Mouse (Mus musculus) forebrain, embryonic 13.5 days (tissue): Measurements from ENCODE around the gene Abcg5. TPM values are rescaled to one million over a fixed set of nuclear protein-coding genes. Genes with fewer than 3 reads are reported as not detected.

Experiments
- ATAC-seq: fragments of 200-750 bp; cut with Nextera tagmentation; 2 replicates; pipeline ENCODE4 v1.8.0; 2017
- H3K27ac ChIP-seq: fragments of 300-500 bp; sonication (generic); 2 replicates; pipeline ENCODE4 v1.5.1; 2015; ENCODE audit warnings: inconsistent platforms, mild to moderate bottlenecking, moderate library complexity
- H3K27me3 ChIP-seq: fragments of 300-500 bp; sonication (generic); 2 replicates; pipeline ENCODE4 v1.6.1; 2015; ENCODE audit warnings: mild to moderate bottlenecking, inconsistent platforms
- H3K36me3 ChIP-seq: fragments of 300-500 bp; sonication (generic); 2 replicates; pipeline ENCODE4 v1.6.1; 2015; ENCODE audit warnings: mild to moderate bottlenecking, inconsistent platforms; ENCODE audit not compliant: poor library complexity, severe bottlenecking
- H3K4me1 ChIP-seq: fragments of 300-500 bp; sonication (generic); 2 replicates; pipeline ENCODE4 v1.6.1; 2015; ENCODE audit warnings: inconsistent platforms
- H3K4me2 ChIP-seq: fragments of 300-500 bp; sonication (generic); 2 replicates; pipeline ENCODE4 v1.6.1; 2015; ENCODE audit warnings: inconsistent platforms, mild to moderate bottlenecking, moderate library complexity
- H3K4me3 ChIP-seq: fragments of 300-500 bp; sonication (generic); 2 replicates; pipeline ENCODE4 v1.5.1; 2015; ENCODE audit warnings: mild to moderate bottlenecking, inconsistent platforms
- H3K9ac ChIP-seq: fragments of 300-500 bp; sonication (generic); 2 replicates; pipeline ENCODE4 v1.6.1; 2015; ENCODE audit warnings: mild to moderate bottlenecking, inconsistent platforms
- H3K9me3 ChIP-seq: fragments of 300-500 bp; sonication (generic); replicated peaks from 2 replicates; pipeline ENCODE4 v1.6.1; 2016; ENCODE audit warnings: inconsistent platforms
- WGBS: fragments of 180-500 bp; shearing (Covaris S2); methylation state at CpG from one replicate; pipeline ENCODE4 v1.1.7; 2015; 5-methylcytosine and 5-hydroxymethylcytosine counted together
- polyA plus RNA-seq: library from polyadenylated mRNA; unstranded; fragments of >200 nt; fragmentation: Nextera tagmentation; extraction: Ambion mirVana; gene quantifications from 2 replicates; pipeline ENCODE4 v1.2.1, GENCODE M21; 2015

The Abcg5 gene
- polyA plus RNA-seq, 1 experiment from 2014 or later, result 4.1 TPM

DNA sequence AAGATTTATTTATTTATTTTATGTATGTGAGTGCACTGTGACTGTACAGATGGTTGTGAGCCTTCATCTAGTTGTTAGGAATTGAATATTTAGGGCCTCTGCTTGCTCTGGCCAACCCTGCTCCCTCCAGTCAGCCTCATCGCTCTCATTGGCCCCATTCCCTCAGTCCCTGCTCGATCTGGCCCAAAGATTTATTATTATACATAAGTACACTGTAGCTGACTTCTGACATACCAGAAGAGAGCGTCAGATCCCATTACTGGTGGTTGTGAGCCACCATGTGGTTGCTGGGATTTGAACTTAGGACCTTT, 25.4 kb downstream of the Abcg5 start:
- Histone ChIP-seq H3K27me3 (no peaks in the 10 kb centered on the region), H3K4me2 (no peak overlapping the region), H3K27ac (no peak overlapping the region), H3K4me1 (0 out of 2 replicates have a peak, but pooled peaks cover 6% of the 10 kb centered on the region), H3K36me3 (no peaks in the 10 kb centered on the region), H3K9me3 (no peaks in the 10 kb centered on the region), H3K4me3 (no peak overlapping the region), H3K9ac (no peak overlapping the region)
- no peak for ATAC-seq
- WGBS, result 95% methylated on average over 3 of the region's 3 CpGs

DNA sequence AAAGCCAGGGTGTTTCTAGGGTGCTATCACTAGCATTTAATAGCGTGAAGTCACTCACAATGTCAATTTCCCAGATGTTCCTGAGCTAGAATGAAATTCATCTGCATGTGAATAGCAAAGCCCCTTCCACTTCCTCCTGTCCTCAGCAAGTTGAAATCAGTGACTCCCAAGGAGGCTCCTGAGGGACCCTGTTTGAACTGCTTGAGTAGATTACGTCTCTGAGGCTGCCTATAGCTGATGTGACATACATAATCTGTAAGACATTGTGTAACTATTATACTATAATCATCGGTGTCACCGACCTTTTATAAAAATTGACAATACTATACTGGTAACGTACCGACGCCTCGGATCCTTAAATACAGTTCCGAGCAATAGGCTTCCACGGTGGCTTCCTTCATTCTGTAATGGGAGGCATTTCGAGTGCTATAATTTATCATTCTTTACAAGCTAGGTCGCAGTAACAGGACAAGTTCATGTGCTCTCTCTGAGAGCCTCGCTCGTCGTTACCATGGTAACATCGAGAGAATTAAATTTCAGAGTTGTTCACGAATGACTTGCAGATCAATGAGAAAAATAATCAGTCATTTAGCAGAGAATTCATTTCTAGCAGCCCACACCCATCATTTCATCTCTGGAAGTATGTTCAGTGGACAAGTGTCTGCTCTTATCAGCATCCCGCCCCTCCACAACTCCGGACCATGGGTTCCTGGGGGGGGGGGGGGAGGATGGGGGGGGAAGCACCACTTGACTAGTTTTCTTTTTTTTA, 26.0 kb downstream of the Abcg5 start:
- Histone ChIP-seq H3K27me3 (no peaks in the 10 kb centered on the region), H3K4me1 (0 out of 2 replicates have a peak, but pooled peaks cover 6% of the 10 kb centered on the region), H3K27ac (peak overlapping the region; percentile 10; the same call in 1 of the 2 replicates), H3K36me3 (0 out of 2 replicates have a peak, but pooled peaks cover 4% of the 10 kb centered on the region), H3K9ac (no peak overlapping the region), H3K4me2 (no peak overlapping the region), H3K9me3 (no peaks in the 10 kb centered on the region), H3K4me3 (no peak overlapping the region)
- WGBS, result 71% methylated on average over 18 of the region's 19 CpGs
- ATAC-seq, result peak; percentile 57; the same call in 1 of the 2 replicates

DNA sequence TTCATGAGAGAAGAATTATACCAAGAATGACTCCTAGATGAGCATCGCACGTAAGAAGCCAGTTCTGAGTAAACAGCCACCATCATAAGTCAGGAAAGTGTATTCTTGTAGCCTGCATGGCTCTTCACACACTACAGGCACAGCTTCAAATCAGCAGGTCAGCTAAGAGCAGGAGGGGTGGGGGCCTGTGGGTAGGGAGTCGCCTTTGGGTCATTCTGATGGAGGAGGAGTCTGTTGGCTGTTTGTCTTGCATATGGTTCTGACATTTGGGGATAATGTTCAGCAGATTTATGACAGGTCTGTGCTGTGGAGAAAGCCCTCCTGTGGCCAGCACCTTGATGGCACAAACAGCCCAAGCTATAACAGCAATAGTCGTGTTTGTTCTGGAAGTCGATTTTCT, 26.6 kb downstream of the Abcg5 start:
- Histone ChIP-seq H3K4me3 (no peak overlapping the region), H3K4me2 (no peak overlapping the region), H3K9me3 (no peaks in the 10 kb centered on the region), H3K4me1 (0 out of 2 replicates have a peak, but pooled peaks cover 6% of the 10 kb centered on the region), H3K27me3 (no peaks in the 10 kb centered on the region), H3K36me3 (peaks cover 9% of the 10 kb centered on the region; the same call in 1 of the 2 replicates), H3K27ac (0 out of 2 replicates have a peak overlapping the region, but pooled peaks have one; percentile 10), H3K9ac (no peak overlapping the region; the same call in 1 of the 2 replicates)
- ATAC-seq, result no peak
- 73% methylated on average over 5 of the region's 5 CpGs for WGBS

DNA sequence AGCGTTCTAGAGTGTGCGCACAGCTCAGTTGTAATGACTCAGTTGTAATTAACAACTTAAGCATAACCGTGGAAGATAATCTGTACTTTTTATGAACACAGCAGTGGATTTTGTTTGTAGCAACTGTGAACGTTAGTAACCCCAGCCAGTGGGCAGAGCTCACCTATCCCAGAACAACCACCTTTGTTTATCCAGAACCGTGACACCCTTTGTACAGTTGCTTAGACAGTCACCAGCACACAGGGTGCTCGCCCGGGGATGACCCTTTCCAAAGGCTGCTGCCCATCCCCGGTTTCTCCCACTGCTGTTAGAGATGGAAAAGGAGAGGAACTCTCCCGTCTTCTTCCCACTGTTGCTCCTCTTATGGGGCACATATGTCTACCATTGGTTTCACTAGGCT, 29.3 kb downstream of the Abcg5 start:
- H3K27me3 ChIP-seq, result no peaks in the 10 kb centered on the region
- ATAC-seq, result no peak
- H3K9ac ChIP-seq, result no peak overlapping the region
- no peak overlapping the region for H3K27ac ChIP-seq
- H3K4me1 ChIP-seq, result 0 out of 2 replicates have a peak, but pooled peaks cover 6% of the 10 kb centered on the region
- H3K36me3 ChIP-seq, result peaks cover 9% of the 10 kb centered on the region; the same call in 1 of the 2 replicates
- 95% methylated on average over 9 of the region's 9 CpGs for whole genome bisulfite sequencing
- no peaks in the 10 kb centered on the region for H3K9me3 ChIP-seq
- H3K4me2 ChIP-seq, result no peak overlapping the region
- no peak overlapping the region for H3K4me3 ChIP-seq

DNA sequence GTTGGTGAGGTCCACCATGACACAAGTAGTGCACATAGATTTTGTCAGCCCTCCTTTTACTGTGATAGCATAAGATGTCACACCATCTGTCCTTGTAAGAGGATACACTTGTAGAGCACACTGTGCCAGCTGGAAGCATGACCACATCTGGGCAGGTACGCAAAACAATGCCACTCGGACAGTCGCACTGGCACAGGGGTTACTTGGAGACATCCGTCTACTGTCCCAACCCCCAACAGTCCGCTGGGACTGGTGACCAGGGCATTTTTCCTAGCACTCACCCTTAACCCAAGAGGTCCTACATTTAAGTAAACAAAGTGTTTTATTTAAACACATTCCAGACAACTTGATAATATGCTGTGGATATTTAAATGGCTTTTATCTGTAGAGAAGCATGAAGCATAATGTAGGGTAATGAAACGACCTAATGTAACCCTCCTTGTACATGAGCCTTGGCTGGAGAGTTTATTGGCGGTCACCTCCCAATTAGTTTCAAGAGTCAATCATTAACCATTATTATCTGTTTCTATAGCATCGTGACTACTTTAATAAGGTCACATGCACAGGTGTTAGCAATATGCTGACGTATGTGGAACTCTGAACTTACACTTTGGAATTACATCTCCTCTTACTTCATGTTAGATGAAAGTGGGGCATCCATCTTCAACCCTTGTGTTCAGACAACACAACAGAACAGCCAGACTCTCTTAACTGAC, 32.4 kb downstream of the Abcg5 start:
- H3K4me2 ChIP-seq, result no peak overlapping the region
- no peak overlapping the region for H3K4me3 ChIP-seq
- H3K27me3 ChIP-seq, result no peaks in the 10 kb centered on the region
- no peaks in the 10 kb centered on the region for H3K9me3 ChIP-seq
- no peak overlapping the region for H3K9ac ChIP-seq
- no peak for ATAC-seq
- H3K27ac ChIP-seq, result no peak overlapping the region
- peaks cover 9% of the 10 kb centered on the region; the same call in 1 of the 2 replicates for H3K36me3 ChIP-seq
- H3K4me1 ChIP-seq, result peaks cover 11% of the 10 kb centered on the region
- WGBS, result 91% methylated on average over 9 of the region's 9 CpGs

DNA sequence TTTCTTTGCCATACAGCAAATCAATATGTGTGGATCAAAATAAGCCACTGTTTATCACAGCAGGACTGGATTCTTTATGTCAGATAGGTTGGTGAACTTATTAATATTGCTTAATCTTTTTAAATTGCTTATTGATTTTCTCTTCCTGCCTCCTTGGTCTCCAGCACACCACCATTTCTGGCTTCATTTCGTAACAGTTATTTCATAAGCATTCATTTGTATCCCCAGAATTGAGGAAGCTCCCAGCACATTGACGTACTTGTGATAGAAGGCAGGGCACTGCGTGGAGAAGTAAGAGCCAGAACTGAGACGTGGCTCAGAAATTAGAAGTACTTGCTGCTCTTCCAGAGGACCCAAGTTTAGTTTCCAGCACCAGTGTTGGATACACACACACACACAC, 35.2 kb downstream of the Abcg5 start:
- Histone ChIP-seq H3K9me3 (no peaks in the 10 kb centered on the region), H3K27ac (no peak overlapping the region), H3K36me3 (peaks cover 9% of the 10 kb centered on the region; the same call in 1 of the 2 replicates), H3K4me1 (peaks cover 20% of the 10 kb centered on the region), H3K4me3 (no peak overlapping the region), H3K9ac (no peak overlapping the region), H3K27me3 (no peaks in the 10 kb centered on the region), H3K4me2 (no peak overlapping the region)
- no peak for ATAC-seq
- 90% methylated on average over 4 of the region's 4 CpGs for WGBS

DNA sequence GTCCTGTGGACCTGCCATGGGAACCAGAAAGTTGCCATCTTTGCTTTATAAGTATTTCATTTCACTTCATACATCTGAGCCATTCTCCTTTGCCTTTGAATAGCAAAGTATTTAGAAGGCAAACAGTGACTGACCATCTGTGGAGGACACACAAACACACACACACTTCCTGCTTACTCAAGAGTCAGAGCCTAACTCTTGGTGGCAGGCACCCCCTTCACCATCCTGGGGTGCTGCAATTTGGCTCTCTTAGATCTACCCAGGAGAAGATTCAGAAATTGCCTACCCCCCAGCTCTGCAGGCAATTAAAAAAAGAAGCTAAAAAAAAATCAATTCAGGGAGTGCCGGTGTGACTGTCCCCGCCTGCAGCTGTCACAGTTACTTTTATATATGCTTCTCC, 36.3 kb downstream of the Abcg5 start:
- 53% methylated on average over 2 of the region's 2 CpGs for WGBS

DNA sequence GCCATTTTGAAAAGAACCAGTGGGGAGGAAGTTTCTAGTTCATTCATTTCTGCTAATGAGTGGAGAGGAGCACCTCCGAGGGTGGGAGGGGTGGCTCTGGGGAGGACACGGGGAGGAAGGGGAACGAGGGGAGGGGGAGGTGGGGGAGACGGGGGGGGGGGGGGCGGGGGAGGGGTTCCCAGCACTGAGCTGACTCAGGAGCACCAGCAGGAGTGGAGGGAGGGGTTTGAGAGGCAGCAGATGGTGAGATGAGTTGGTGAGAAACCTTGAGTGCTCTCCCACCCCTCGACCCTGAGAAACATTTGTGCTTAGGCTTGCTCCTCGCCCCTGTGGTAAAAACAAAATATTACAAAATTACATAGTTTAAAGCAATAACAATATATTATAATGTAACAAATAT, 36.9 kb downstream of the Abcg5 start:
- Histone ChIP-seq H3K4me2 (no peak overlapping the region), H3K9me3 (no peaks in the 10 kb centered on the region), H3K27me3 (no peaks in the 10 kb centered on the region), H3K27ac (no peak overlapping the region), H3K4me1 (peaks cover 20% of the 10 kb centered on the region), H3K36me3 (no peaks in the 10 kb centered on the region), H3K9ac (no peak overlapping the region), H3K4me3 (no peak overlapping the region)
- ATAC-seq, result no peak
- 25% methylated on average over 3 of the region's 7 CpGs for WGBS

More for the DNA sequence above, 36.3 kb downstream of the Abcg5 start:
- Histone ChIP-seq H3K9me3 (no peaks in the 10 kb centered on the region), H3K4me3 (no peak overlapping the region), H3K36me3 (peaks cover 2% of the 10 kb centered on the region; the same call in 1 of the 2 replicates), H3K4me1 (peaks cover 20% of the 10 kb centered on the region), H3K27ac (no peak overlapping the region), H3K9ac (no peak overlapping the region), H3K27me3 (no peaks in the 10 kb centered on the region), H3K4me2 (no peak overlapping the region)
- no peak for ATAC-seq

DNA sequence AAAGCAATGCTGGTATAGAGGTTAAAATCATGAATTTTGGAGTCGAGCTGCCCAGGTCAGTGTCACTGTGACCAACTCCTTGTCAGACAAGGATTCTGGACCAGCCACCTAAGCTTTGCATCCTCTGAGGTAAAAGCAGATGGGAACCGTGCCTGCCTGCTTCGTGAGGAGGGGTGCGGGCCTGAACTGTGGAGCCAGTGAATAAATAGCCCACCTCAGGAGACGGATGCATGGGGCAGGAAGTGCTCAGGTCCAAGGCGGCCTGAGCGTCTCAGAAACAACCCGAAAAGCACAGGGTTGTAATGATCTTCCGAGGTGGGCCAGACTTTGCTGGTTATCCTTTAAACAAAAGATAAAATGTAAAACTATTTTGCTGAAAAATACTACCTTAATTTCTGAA, 37.7 kb downstream of the Abcg5 start:
- Histone ChIP-seq H3K4me1 (peaks cover 20% of the 10 kb centered on the region), H3K27ac (no peak overlapping the region), H3K27me3 (no peaks in the 10 kb centered on the region), H3K36me3 (no peaks in the 10 kb centered on the region), H3K9ac (no peak overlapping the region), H3K9me3 (no peaks in the 10 kb centered on the region), H3K4me3 (no peak overlapping the region), H3K4me2 (no peak overlapping the region)
- no peak for ATAC-seq
- 14% methylated on average over 9 of the region's 9 CpGs for WGBS

DNA sequence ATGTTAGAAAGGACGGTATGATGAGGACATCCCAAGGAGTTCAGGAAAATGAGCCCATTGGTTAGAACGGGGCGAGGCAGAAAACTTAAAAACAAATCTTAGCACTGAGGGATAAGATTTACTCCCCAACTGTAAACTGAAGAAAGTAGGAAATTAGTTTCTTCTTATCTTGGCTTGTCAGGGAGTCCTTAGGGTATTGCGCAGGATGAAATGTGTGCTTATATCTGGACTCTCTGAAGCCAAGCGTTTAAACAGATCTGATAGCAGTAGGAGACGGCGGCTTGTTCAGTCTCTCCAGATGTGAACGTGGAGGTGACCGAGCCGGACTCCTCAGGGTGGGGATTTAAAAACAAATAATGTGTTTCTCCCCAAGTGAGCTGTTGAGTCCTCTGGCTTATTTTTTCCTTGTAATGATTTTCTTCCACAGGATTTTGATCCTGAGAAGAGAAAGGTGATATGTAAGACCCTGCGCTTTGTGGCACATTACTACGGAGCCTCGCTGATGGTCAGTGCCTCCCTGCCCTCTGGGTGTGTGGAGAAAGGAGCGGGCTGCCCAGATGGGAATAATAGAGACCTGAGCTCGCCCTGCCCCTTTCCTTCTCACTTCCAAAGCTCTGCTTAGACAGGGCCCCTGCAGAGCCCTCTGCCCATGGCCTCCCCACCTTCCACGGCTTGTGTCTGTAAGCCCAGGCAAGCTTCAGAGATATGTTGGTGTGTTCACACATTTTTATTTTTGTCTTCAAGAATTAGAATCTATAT, 38.3 kb downstream of the Abcg5 start:
- WGBS, result 58% methylated on average over 16 of the region's 16 CpGs
- no peak overlapping the region for H3K9ac ChIP-seq
- no peaks in the 10 kb centered on the region for H3K27me3 ChIP-seq
- peaks cover 20% of the 10 kb centered on the region for H3K4me1 ChIP-seq
- H3K9me3 ChIP-seq, result no peaks in the 10 kb centered on the region
- no peaks in the 10 kb centered on the region for H3K36me3 ChIP-seq
- no peak overlapping the region for H3K27ac ChIP-seq
- H3K4me2 ChIP-seq, result no peak overlapping the region
- H3K4me3 ChIP-seq, result no peak overlapping the region
- ATAC-seq, result no peak

DNA sequence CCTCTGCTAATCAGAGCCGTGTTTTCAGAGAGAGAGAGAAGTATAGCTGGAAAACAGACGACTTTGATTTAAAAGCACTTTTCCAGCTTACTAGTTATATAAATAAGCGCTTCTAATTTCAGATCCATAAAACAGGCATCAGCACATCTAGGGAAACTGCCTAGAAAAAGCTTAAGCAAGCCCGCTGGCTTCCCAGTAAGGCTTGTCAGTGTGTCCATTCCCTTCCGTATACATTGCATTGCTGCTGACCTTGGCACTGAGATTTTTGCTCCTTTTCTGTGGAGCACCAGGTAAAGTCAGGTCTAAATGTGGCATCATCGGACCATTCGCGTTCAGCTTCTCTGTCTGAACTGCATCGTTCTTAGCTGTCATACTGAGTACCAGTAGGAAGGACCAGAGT, 40.5 kb downstream of the Abcg5 start:
- H3K9ac ChIP-seq, result no peak overlapping the region
- H3K27ac ChIP-seq, result no peak overlapping the region
- H3K4me1 ChIP-seq, result peaks cover 20% of the 10 kb centered on the region
- no peaks in the 10 kb centered on the region for H3K27me3 ChIP-seq
- H3K4me3 ChIP-seq, result no peak overlapping the region
- no peak for ATAC-seq
- H3K4me2 ChIP-seq, result no peak overlapping the region
- WGBS, result 93% methylated on average over 9 of the region's 9 CpGs
- no peaks in the 10 kb centered on the region for H3K9me3 ChIP-seq
- H3K36me3 ChIP-seq, result no peaks in the 10 kb centered on the region

DNA sequence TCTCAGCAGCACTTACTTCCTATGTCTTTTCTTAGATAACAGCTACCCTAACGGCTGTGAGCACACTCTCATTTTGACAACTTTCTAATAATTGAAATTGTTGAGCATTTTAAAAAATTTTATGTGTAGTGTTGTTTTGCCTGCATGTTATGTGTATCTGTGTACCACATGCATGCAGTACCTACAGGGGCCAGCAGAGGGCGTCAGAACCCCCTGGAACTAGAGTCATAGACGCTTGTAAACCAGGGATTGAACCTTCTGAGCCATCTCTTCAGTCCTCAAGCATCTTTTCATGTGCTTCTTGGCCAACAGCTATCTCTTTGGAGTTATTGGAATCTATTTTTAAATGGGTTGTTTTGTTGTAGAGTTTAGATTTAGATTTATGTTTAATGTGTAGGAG, 40.9 kb downstream of the Abcg5 start:
- H3K4me1 ChIP-seq, result peaks cover 20% of the 10 kb centered on the region
- 27% methylated on average over 3 of the region's 3 CpGs for WGBS
- no peak for ATAC-seq

More for the DNA sequence above, 40.9 kb downstream of the Abcg5 start:
- H3K4me3 ChIP-seq, result no peak overlapping the region
- no peaks in the 10 kb centered on the region for H3K27me3 ChIP-seq
- no peaks in the 10 kb centered on the region for H3K9me3 ChIP-seq
- no peak overlapping the region for H3K27ac ChIP-seq
- no peak overlapping the region for H3K9ac ChIP-seq
- H3K4me2 ChIP-seq, result no peak overlapping the region
- no peaks in the 10 kb centered on the region for H3K36me3 ChIP-seq
